Mouse (Mus musculus): Measurements from ENCODE around the gene Agr3. TPM values are rescaled to one million over a fixed set of nuclear protein-coding genes. Genes with fewer than 3 reads are reported as not detected.

Agr3 gene
- polyA plus RNA-seq (2012; rRNA removed): not detected in 2 replicates

DNA sequence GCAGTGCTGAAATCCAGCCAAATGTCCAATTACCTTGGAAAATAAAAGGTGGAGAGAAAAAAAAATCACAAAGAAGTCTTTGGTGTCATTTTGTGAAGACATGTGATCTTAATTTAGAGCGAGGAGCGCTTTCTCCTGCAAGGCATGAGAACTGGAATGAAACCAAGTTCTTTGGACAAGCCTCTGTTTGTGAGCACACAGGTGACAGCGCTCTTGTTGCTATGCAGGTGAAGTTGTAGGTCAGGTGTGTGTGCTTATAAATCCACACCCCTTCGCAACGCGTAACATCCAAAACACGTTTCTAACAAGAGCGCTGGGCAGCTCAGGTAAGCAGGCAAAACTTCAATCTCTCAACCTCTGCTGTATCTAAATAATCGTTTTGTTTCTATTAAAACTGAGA lies at the start of gene Agr3:
Gene Agr3 (plus strand): TSS at position 219 of the 400 bp plus-strand sequence.
- no peak within 1 kb of the TSS for H3K4me3 ChIP-seq (ENCODE audit: insufficient read depth, low read length)
- TF ChIP-seq POLR2A (IDR thresholded peaks at IDR 0.05; ENCODE audit: extremely low read depth, insufficient read depth, low read length) (no peak), CTCF (IDR thresholded peaks at IDR 0.05; ENCODE audit: extremely low read depth, insufficient read depth, low read length) (no peak)

DNA sequence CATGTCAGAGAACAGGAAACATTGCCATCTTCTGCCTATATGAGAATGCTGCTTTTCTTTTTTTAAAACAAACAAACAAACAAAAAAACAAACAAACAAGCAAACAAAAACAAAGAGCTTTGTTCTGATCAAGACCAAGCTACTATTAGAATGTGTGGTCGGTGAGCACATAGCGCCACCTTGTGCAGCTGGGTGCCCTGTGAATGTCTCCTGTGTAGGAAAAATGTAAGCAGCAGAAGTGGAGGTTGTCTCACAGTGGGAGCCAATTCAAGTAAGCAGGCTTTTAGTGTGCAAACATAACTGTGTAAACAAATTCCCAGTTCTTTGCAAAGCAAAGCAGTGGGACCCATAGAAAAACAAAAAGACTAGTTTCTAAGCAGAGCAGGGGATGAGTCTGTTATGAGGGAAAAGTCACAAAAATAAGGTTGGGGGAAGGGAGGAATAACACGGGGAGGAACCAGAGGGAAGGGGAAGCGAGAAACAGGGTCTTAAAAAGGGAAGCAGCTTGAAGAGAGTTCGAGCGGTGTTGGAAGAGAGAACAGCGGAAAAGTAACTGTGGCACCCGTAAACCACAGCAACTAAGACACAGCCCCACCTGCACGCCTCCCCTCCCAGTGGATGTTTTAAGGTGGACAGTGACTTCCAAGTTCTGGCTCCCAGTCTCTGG lies 40.4 kb upstream of the Agr3 start:
- H3K4me3 ChIP-seq (ENCODE audit: insufficient read depth, low read length): no peak overlapping the region
- H3K27ac ChIP-seq (ENCODE audit: insufficient read depth, low read length): no peak overlapping the region
- no peaks in the 10 kb centered on the region for H3K4me1 ChIP-seq (ENCODE audit: control insufficient read depth, insufficient read depth, low read length)
- no peak for TF ChIP-seq POLR2A (IDR thresholded peaks at IDR 0.05; ENCODE audit: extremely low read depth, insufficient read depth, low read length)
- peak; percentile 62 for TF ChIP-seq CTCF (IDR thresholded peaks at IDR 0.05; ENCODE audit: extremely low read depth, insufficient read depth, low read length)

More for the DNA sequence above, at the start of gene Agr3:
- H3K4me1 ChIP-seq (ENCODE audit: control insufficient read depth, insufficient read depth, low read length): no peaks in the 10 kb centered on the region
- H3K27ac ChIP-seq (ENCODE audit: insufficient read depth, low read length): no peak within 1 kb of the TSS

DNA sequence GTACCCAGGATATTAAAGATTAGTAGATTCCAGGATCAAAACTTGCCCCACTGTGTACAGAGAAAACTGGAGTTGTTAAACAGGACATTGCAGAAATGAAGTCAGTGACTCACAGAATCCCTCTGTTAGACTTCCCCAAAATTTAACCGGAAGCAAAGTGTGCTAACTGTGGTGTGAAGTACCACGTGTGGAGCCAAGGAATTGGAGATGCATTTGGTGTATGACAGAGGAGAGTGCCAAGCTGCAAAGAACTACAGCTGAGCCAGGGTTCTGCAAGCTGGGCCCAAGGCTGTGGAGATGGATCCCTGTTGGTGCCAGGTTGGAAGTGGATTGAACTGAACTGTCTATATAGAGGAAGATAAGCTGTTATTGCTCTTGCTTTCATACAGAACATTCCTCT lies 36.0 kb upstream of the Agr3 start:
- Histone ChIP-seq H3K27ac (ENCODE audit: insufficient read depth, low read length) (no peak overlapping the region), H3K4me1 (ENCODE audit: control insufficient read depth, insufficient read depth, low read length) (no peaks in the 10 kb centered on the region)
- TF ChIP-seq POLR2A (IDR thresholded peaks at IDR 0.05; ENCODE audit: extremely low read depth, insufficient read depth, low read length): no peak
- TF ChIP-seq CTCF (IDR thresholded peaks at IDR 0.05; ENCODE audit: extremely low read depth, insufficient read depth, low read length): no peak

DNA sequence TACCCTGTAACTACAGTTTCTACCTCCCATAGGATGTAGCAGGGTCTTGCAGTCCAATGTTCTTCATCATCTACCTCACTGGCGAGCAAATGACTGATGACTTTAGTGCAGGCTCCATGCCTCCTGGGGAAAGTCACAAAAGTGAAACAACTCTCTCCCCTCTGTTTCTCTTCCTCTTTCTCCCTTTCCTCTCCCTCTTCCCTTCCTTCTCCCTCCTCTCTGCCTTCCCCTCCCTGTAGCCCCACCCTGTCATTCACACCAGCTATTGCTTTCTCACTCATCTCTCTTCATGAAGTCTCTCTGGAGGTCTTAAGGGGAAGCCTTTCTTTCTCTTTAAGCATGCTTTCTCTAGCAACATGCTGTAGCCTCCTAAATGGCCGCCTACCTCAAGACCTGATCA lies 34.7 kb upstream of the Agr3 start:
- Histone ChIP-seq H3K4me3 (ENCODE audit: insufficient read depth, low read length) (no peak overlapping the region), H3K27ac (ENCODE audit: insufficient read depth, low read length) (no peak overlapping the region), H3K4me1 (ENCODE audit: control insufficient read depth, insufficient read depth, low read length) (no peaks in the 10 kb centered on the region)
- TF ChIP-seq POLR2A (IDR thresholded peaks at IDR 0.05; ENCODE audit: extremely low read depth, insufficient read depth, low read length) (no peak), CTCF (IDR thresholded peaks at IDR 0.05; ENCODE audit: extremely low read depth, insufficient read depth, low read length) (no peak)

More for the DNA sequence above, 36.0 kb upstream of the Agr3 start:
- H3K4me3 ChIP-seq (ENCODE audit: insufficient read depth, low read length): no peak overlapping the region

DNA sequence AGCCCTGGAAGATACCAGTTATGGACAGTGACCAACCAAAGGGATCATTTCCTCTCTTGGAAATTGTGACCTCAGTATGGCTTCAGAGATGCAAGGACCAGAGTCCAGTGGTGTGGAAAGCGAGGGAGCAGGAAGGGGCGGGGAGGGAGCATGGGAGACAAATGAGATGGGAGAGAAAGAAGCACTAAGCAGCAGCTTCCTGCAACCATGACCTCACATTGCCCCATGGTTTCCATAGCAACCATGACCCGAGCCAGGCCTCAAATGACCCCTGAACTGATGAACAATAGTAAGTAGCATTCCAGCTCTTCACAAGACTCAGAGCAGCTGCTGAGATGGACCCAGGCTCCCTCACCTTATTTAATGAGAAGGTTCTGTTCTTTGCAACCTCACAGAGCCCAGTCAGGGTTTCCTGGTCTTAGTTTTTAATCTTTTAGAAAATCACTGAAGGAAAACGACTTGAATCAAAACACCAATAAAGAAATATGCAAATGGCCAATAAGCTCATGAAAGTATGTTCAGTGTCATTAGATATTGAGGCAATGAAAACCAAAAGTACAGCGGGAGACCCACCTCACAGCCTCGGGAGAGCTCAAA lies 31.0 kb upstream of the Agr3 start:
- no peak for TF ChIP-seq CTCF (IDR thresholded peaks at IDR 0.05; ENCODE audit: extremely low read depth, insufficient read depth, low read length)
- TF ChIP-seq POLR2A (IDR thresholded peaks at IDR 0.05; ENCODE audit: extremely low read depth, insufficient read depth, low read length): no peak

DNA sequence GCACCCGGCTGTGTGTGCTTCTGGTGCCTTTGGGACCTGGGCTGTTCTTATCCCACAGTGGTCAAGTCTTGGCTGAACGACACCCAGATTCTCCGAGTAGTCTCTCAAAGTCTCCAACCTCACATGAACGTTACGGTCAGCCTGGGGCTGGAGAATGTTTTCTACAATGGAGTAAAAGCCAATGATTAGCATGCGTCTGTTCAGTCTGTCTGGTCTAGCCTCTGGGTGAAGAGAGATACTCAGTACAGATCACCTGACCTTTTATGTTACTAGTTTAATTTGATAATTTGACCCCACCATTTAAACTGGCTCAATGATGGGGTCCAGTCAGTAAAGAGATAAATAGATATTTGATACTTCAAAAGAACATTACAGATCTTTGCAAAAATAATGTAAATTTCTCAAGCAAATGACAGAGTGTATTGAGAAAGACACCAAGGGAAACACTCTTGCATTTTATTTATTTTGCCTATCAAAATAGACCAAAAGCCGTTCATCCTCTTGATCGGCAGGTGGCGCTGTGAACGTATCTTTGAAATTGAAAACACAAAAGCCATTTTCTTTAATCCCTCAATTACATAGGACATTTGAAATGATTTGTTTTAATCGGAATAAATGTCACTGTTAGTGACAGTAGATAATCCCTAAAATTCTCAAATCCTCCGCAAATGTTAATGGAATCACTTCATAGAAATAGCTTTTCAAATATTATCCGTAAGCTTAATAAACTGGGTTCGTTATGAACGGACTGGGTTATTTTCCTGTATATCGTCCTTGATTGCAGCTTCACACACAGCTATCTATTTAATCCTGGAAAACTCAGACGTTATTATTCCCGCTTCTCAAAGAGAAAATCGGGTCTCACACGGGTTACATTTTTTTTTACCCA lies 29.3 kb upstream of the Agr3 start:
- no peak overlapping the region for H3K27ac ChIP-seq (ENCODE audit: insufficient read depth, low read length)
- peak overlapping the region; percentile 53 for H3K4me3 ChIP-seq (ENCODE audit: insufficient read depth, low read length)
- TF ChIP-seq CTCF (IDR thresholded peaks at IDR 0.05; ENCODE audit: extremely low read depth, insufficient read depth, low read length): peak; percentile 61; the same call in 1 of the 2 replicates
- TF ChIP-seq POLR2A (IDR thresholded peaks at IDR 0.05; ENCODE audit: extremely low read depth, insufficient read depth, low read length): no peak
- no peaks in the 10 kb centered on the region; the same call in 1 of the 2 replicates for H3K4me1 ChIP-seq (ENCODE audit: control insufficient read depth, insufficient read depth, low read length)

More for the DNA sequence above, 31.0 kb upstream of the Agr3 start:
- Histone ChIP-seq H3K4me1 (ENCODE audit: control insufficient read depth, insufficient read depth, low read length) (no peaks in the 10 kb centered on the region; the same call in 1 of the 2 replicates), H3K27ac (ENCODE audit: insufficient read depth, low read length) (no peak overlapping the region), H3K4me3 (ENCODE audit: insufficient read depth, low read length) (no peak overlapping the region)

DNA sequence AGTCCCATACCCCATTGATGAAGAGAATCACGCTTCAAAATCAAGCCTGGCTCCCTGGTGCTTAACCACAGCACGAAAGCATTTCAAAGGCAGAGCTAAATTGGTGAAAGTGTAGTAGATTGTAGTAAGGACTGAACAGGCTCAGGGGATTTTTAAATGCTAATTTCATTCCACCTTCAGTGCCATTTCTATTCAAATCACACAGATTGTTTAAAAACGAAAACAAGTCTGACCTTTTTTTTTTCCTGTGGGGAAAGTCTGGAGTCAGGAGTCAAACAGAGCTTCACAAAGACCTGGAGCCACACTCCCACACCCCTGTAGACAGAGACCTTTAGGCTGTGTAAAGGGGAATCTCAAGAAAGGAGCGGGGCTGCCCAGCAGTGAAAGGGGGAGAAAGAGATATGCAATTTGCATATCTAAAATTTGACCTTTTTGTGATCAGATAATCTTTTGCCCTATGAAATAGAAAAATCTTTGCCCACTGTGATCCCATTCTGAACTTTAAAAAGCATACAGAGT lies 28.6 kb upstream of the Agr3 start:
- no peak for TF ChIP-seq POLR2A (IDR thresholded peaks at IDR 0.05; ENCODE audit: extremely low read depth, insufficient read depth, low read length)
- no peak for TF ChIP-seq CTCF (IDR thresholded peaks at IDR 0.05; ENCODE audit: extremely low read depth, insufficient read depth, low read length)
- Histone ChIP-seq H3K27ac (ENCODE audit: insufficient read depth, low read length) (no peak overlapping the region), H3K4me1 (ENCODE audit: control insufficient read depth, insufficient read depth, low read length) (no peaks in the 10 kb centered on the region; the same call in 1 of the 2 replicates), H3K4me3 (ENCODE audit: insufficient read depth, low read length) (peak overlapping the region; percentile 53)

DNA sequence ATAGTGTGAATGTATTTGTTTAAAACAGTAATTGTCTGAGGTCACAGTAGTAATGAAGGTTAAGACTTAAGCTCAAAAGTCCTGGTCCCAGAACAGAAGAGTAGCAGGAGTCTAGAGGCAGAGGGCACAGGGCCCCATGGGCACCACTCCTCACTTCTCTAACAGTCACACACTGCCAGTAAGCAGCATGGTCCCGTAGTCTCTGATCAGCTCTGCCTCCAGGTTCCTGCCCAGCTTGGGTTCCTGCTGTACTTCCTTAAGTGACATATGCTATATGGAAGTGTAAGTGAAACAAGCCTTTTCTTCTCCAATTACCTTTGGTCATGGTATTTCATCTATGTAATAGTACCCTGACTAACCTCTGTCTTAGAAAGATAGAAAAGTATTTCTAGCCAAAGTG lies 14.8 kb upstream of the Agr3 start:
- H3K27ac ChIP-seq (ENCODE audit: insufficient read depth, low read length): no peak overlapping the region
- no peak overlapping the region for H3K4me3 ChIP-seq (ENCODE audit: insufficient read depth, low read length)
- TF ChIP-seq POLR2A (IDR thresholded peaks at IDR 0.05; ENCODE audit: extremely low read depth, insufficient read depth, low read length) (no peak), CTCF (IDR thresholded peaks at IDR 0.05; ENCODE audit: extremely low read depth, insufficient read depth, low read length) (no peak)
- no peaks in the 10 kb centered on the region for H3K4me1 ChIP-seq (ENCODE audit: control insufficient read depth, insufficient read depth, low read length)

DNA sequence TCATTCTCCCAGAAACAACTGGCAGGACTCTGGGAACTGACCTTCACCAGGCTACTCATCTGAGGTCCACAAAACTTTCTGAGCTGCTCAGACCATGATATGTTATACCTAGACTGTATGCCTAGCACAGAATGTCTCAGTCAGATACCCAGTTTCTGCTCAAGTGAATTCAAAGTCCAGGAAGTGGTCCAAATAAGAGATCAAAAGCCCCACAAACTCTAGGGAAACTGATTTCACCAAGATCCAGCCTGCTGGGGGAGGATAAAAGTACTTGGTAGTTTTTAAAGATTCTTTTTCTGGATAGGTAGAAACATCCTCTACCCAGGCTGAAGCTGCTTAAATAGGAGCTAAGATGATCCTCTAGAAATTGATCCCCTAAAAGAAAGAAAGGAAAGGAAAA lies 9.6 kb upstream of the Agr3 start:
- TF ChIP-seq CTCF (IDR thresholded peaks at IDR 0.05; ENCODE audit: extremely low read depth, insufficient read depth, low read length): no peak
- TF ChIP-seq POLR2A (IDR thresholded peaks at IDR 0.05; ENCODE audit: extremely low read depth, insufficient read depth, low read length): no peak
- H3K27ac ChIP-seq (ENCODE audit: insufficient read depth, low read length): no peak overlapping the region
- H3K4me1 ChIP-seq (ENCODE audit: control insufficient read depth, insufficient read depth, low read length): no peaks in the 10 kb centered on the region
- H3K4me3 ChIP-seq (ENCODE audit: insufficient read depth, low read length): no peak overlapping the region

All from cortical plate, adult 2 months (tissue).